Mouse (Mus musculus) lung, postnatal 0 days (tissue): Measurements from ENCODE around the gene Cxcr1.

ENCODE experiments used
- CTCF ChIP-seq: IDR thresholded peaks from 2 replicates; pipeline ENCODE4 v1.5.1; 2016; ENCODE audit warnings: antibody characterized with exemption, mild to moderate bottlenecking
- EP300 ChIP-seq: IDR thresholded peaks from 2 replicates; pipeline ENCODE4 v1.6.1; 2016; ENCODE audit warnings: antibody characterized with exemption, mild to moderate bottlenecking, control low read depth

GRCm38 (mm10) chr1:74178618-74179017 is 15.8 kb downstream of the Cxcr1 start:
- TF ChIP-seq EP300 (no peak), CTCF (no peak)
